Mouse (Mus musculus) lung, postnatal 0 days (tissue): ENCODE data around the gene Olfr430. TPM values are rescaled to one million over a fixed set of nuclear protein-coding genes. Genes with fewer than 3 reads are reported as not detected.
"Not testable (repeated sequence)": the region's sequence is repeated elsewhere in the genome, so short reads cannot be mapped to it uniquely, and the experiment has no call there.

Experiments used
- ATAC-seq: fragments of 200-750 bp; cut with Nextera tagmentation; 2 replicates; pipeline ENCODE4 v1.8.0; 2017; ENCODE audit warnings: moderate library complexity
- DNase-seq: peaks from one replicate; pipeline ENCODE4 v3.0.0-alpha.2; 2016; ENCODE audit warnings: low spot score
- H3K27ac ChIP-seq: fragments of 300-500 bp; sonication (generic); 2 replicates; pipeline ENCODE4 v1.5.1; 2014; ENCODE audit warnings: antibody characterized with exemption, mild to moderate bottlenecking, low read length, mixed read lengths
- H3K27me3 ChIP-seq: fragments of 300-500 bp; sonication (generic); replicated peaks from 2 replicates; pipeline ENCODE4 v1.6.1; 2014; ENCODE audit warnings: low read length, mixed read lengths; ENCODE audit not compliant: insufficient read depth
- H3K36me3 ChIP-seq: fragments of 300-500 bp; sonication (generic); 2 replicates; pipeline ENCODE4 v1.6.1; 2014; ENCODE audit warnings: low read length, mixed read lengths; ENCODE audit not compliant: insufficient read depth
- H3K4me1 ChIP-seq: fragments of 300-500 bp; sonication (generic); 2 replicates; pipeline ENCODE4 v1.6.1; 2014; ENCODE audit warnings: antibody characterized with exemption, low read depth, low read length, mixed read lengths; ENCODE audit not compliant: insufficient read depth
- H3K4me2 ChIP-seq: fragments of 300-500 bp; sonication (generic); replicated peaks from 2 replicates; pipeline ENCODE4 v1.6.1; 2014; ENCODE audit warnings: low read depth, mild to moderate bottlenecking, low read length, moderate library complexity, mixed read lengths
- H3K4me3 ChIP-seq: fragments of 300-500 bp; sonication (generic); 2 replicates; pipeline ENCODE4 v1.5.1; 2014; ENCODE audit warnings: low read depth, low read length
- H3K9ac ChIP-seq: fragments of 300-500 bp; sonication (generic); replicated peaks from 2 replicates; pipeline ENCODE4 v1.6.1; 2014; ENCODE audit warnings: low read depth, mild to moderate bottlenecking
- H3K9me3 ChIP-seq: fragments of 300-500 bp; sonication (generic); 2 replicates; pipeline ENCODE4 v1.6.1; 2016; ENCODE audit warnings: low read length, mixed read lengths
- CTCF ChIP-seq: IDR thresholded peaks from 2 replicates; pipeline ENCODE4 v1.5.1; 2016; ENCODE audit warnings: antibody characterized with exemption, mild to moderate bottlenecking
- EP300 ChIP-seq: IDR thresholded peaks from 2 replicates; pipeline ENCODE4 v1.6.1; 2016; ENCODE audit warnings: antibody characterized with exemption, mild to moderate bottlenecking, control low read depth
- WGBS: fragments of 180-500 bp; shearing (Covaris S2); extraction: QIAGEN DNeasy Blood & Tissue Kit; methylation state at CpG from one replicate; pipeline ENCODE4 v1.1.7; 2014; 5-methylcytosine and 5-hydroxymethylcytosine counted together
- polyA plus RNA-seq: library from polyadenylated mRNA; unstranded; fragments of >200 nt; fragmentation: Nextera tagmentation; extraction: Ambion mirVana; gene quantifications from 2 replicates; pipeline ENCODE4 v1.2.1, GENCODE M21; 2015

The Olfr430 gene
- polyA plus RNA-seq, 1 experiment from 2014 or later, result not detected

GRCm38 (mm10) chr1:174044431-174044830 lies 22.0 kb upstream of the Olfr430 start:
- Histone ChIP-seq H3K4me1 (no peaks in the 10 kb centered on the region), H3K9me3 (no peaks in the 10 kb centered on the region), H3K27me3 (no peaks in the 10 kb centered on the region), H3K27ac (no peak overlapping the region), H3K4me3 (no peak overlapping the region), H3K9ac (no peak overlapping the region), H3K36me3 (no peaks in the 10 kb centered on the region), H3K4me2 (no peak overlapping the region)
- TF ChIP-seq CTCF (no peak), EP300 (peak; percentile 59)
- WGBS, result 53% methylated on average over 2 of the region's 2 CpGs
- ATAC-seq (no peak), DNase-seq (peak; percentile 45)

- 64% methylated on average over 5 of the region's 6 CpGs for WGBS
- not testable (repeated sequence) for H3K9me3 ChIP-seq, H3K4me2 ChIP-seq, H3K4me3 ChIP-seq, H3K36me3 ChIP-seq, H3K27me3 ChIP-seq, ATAC-seq, DNase-seq, H3K27ac ChIP-seq, H3K4me1 ChIP-seq, H3K9ac ChIP-seq
These were observed 18.2 kb upstream of the Olfr430 start for GRCm38 (mm10) chr1:174048227-174048626.

- no peak for DNase-seq
- Histone ChIP-seq H3K9me3 (no peaks in the 10 kb centered on the region), H3K36me3 (no peaks in the 10 kb centered on the region), H3K4me2 (no peak within 1 kb of the TSS), H3K27me3 (no peaks in the 10 kb centered on the region), H3K4me1 (no peaks in the 10 kb centered on the region), H3K9ac (no peak within 1 kb of the TSS), H3K4me3 (no peak within 1 kb of the TSS), H3K27ac (no peak within 1 kb of the TSS)
- WGBS, result 67% methylated on average over 2 of the region's 2 CpGs
- no peak for ATAC-seq
- TF ChIP-seq CTCF, result no peak
- TF ChIP-seq EP300, result no peak
These were observed 17.5 kb upstream of the Olfr430 start, which contains the start of gene Olfr432 for GRCm38 (mm10) chr1:174048893-174049292. TSS of gene Olfr432 (plus strand) at chr1:174049205.

- not testable (repeated sequence) for DNase-seq
- 36% methylated on average over 4 of the region's 4 CpGs for WGBS
These were observed 17.0 kb upstream of the Olfr430 start for GRCm38 (mm10) chr1:174049357-174049756.

GRCm38 (mm10) chr1:174050532-174050931 lies 15.9 kb upstream of the Olfr430 start:
- Histone ChIP-seq H3K36me3 (no peaks in the 10 kb centered on the region), H3K4me2 (no peak overlapping the region), H3K9me3 (no peaks in the 10 kb centered on the region), H3K27ac (no peak overlapping the region), H3K4me3 (no peak overlapping the region), H3K9ac (no peak overlapping the region), H3K4me1 (no peaks in the 10 kb centered on the region), H3K27me3 (no peaks in the 10 kb centered on the region)
- TF ChIP-seq EP300 (no peak), CTCF (no peak)
- 81% methylated on average over 4 of the region's 4 CpGs for WGBS
- ATAC-seq, result no peak
- DNase-seq, result no peak

More at GRCm38 (mm10) chr1:174049357-174049756, 17.0 kb upstream of the Olfr430 start:
- not testable (repeated sequence) for H3K27ac ChIP-seq, ATAC-seq, H3K4me2 ChIP-seq, H3K4me1 ChIP-seq, H3K36me3 ChIP-seq, H3K9ac ChIP-seq, H3K9me3 ChIP-seq, H3K27me3 ChIP-seq, H3K4me3 ChIP-seq

- ATAC-seq (no peak), DNase-seq (no peak)
- H3K27ac ChIP-seq, result no peak overlapping the region
- H3K4me1 ChIP-seq, result no peaks in the 10 kb centered on the region
- H3K36me3 ChIP-seq, result no peaks in the 10 kb centered on the region
- H3K9me3 ChIP-seq, result no peaks in the 10 kb centered on the region
- H3K27me3 ChIP-seq, result no peaks in the 10 kb centered on the region
- H3K4me3 ChIP-seq, result no peak overlapping the region
- peak; percentile 49; the same call in 1 of the 2 replicates for TF ChIP-seq EP300
- no peak for TF ChIP-seq CTCF
- no peak overlapping the region for H3K4me2 ChIP-seq
- 78% methylated on average over 4 of the region's 4 CpGs for WGBS
- no peak overlapping the region for H3K9ac ChIP-seq
These were observed 14.9 kb upstream of the Olfr430 start for GRCm38 (mm10) chr1:174051515-174051914.

- WGBS, result 72% methylated on average over 5 of the region's 5 CpGs
- no peak for TF ChIP-seq CTCF
- no peak for TF ChIP-seq EP300
- H3K36me3 ChIP-seq, result no peaks in the 10 kb centered on the region
- H3K27ac ChIP-seq, result no peak overlapping the region
- H3K27me3 ChIP-seq, result no peaks in the 10 kb centered on the region
- DNase-seq (no peak), ATAC-seq (no peak)
- H3K9ac ChIP-seq, result no peak overlapping the region
- H3K4me3 ChIP-seq, result no peak overlapping the region
- no peaks in the 10 kb centered on the region for H3K4me1 ChIP-seq
- H3K9me3 ChIP-seq, result no peaks in the 10 kb centered on the region
- no peak overlapping the region for H3K4me2 ChIP-seq
These were observed 14.4 kb upstream of the Olfr430 start for GRCm38 (mm10) chr1:174051931-174052536.
